In the genomic region with DNA sequence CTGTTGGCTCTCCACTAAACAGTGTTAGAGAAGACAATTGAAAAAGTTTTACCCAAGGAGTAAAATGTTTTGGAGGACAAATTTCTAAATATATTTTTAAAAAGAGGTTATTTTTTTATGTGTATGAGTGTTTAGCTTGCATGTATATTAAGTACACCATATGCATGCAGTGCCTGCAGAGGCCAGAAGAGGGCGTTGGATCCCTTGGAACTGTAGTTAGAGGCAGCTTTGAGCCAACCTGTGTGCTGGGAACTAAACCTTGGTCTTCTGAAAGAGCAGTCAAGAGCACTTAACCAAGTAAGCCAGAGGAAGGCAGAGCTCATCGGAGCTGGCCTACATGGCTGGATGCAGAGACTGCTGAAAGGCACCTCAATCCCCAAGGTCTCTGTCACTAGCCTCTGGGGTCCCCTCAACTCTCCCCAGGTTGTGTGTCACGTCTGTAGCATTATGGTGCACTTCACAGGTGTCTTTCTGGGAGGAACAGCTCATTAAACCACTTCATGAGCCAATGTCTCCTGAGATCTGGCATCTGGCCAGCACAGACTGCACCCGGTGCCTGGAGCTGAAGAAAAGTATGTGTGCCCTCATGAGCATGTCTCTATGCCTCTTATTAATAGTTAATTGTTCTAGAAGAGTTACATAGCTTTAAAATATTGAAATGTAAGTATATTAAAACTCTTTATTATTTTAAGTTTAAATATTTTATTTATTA, we compare ENCODE assay signal across 10 mouse cellular contexts.
DNase-seq lines count a peak whose midpoint lies in the region; ATAC-seq and TF ChIP-seq lines count a peak whose summit lies in the region.
"Had no signal": no experiment of that assay in that cellular context is flagged by ENCODE, and none has a peak within 500 bp of the region (broad histone marks: within the 10 kb centered on the region; RNA-seq: fewer than 3 reads in every experiment).

No protein-coding gene starts in this region.

- no peaks in the 10 kb centered on the region for H3K9me3 ChIP-seq in hindbrain, postnatal 0 days (ENCODE audit: low read length)
- H3K9me3 ChIP-seq in hindbrain, embryonic 14.5 days (ENCODE audit: control insufficient read depth, low read length) = no peaks in the 10 kb centered on the region
- no peaks in the 10 kb centered on the region for H3K9me3 ChIP-seq in lung, postnatal 0 days (ENCODE audit: low read length)
- H3K9me3 ChIP-seq in MEL (replicated peaks; ENCODE audit: insufficient read depth, low read length) = no peaks in the 10 kb centered on the region
- H3K9me3 ChIP-seq: limb, embryonic 13.5 days had no signal

- H3K27ac ChIP-seq in hindbrain, postnatal 0 days = no peak overlapping the region
- no peak overlapping the region for H3K27ac ChIP-seq in hindbrain, embryonic 14.5 days
- no peak overlapping the region for H3K27ac ChIP-seq in lung, postnatal 0 days (ENCODE audit: low read length)
- no peak overlapping the region for H3K27ac ChIP-seq in MEL (ENCODE audit: control insufficient read depth, low read depth, low read length)
- H3K27ac ChIP-seq: limb, embryonic 13.5 days had no signal

- no peak for TF ChIP-seq POLR2A in lung, adult 2 months (IDR thresholded peaks at IDR 0.05; ENCODE audit: borderline replicate concordance, extremely low read depth, low read depth, low read length)
- no peak for TF ChIP-seq POLR2A in MEL (IDR thresholded peaks at IDR 0.05; ENCODE audit: control insufficient read depth in 1 of 2, insufficient read depth in 1 of 2, low read depth in 1 of 2, low read length in 2 of 2, poor library complexity in 1 of 2)

- no peak overlapping the region for H3K4me3 ChIP-seq in hindbrain, postnatal 0 days (ENCODE audit: low read length)
- no peak overlapping the region for H3K4me3 ChIP-seq in hindbrain, embryonic 14.5 days (replicated peaks; ENCODE audit: low read length)
- H3K4me3 ChIP-seq in lung, postnatal 0 days (ENCODE audit: low read depth, low read length) = no peak overlapping the region
- H3K4me3 ChIP-seq in lung, adult 2 months (replicated peaks; ENCODE audit: extremely low read depth, low read depth, low read length) = no peak overlapping the region
- no peak overlapping the region for H3K4me3 ChIP-seq in MEL (ENCODE audit: control insufficient read depth in 1 of 2, insufficient read depth in 1 of 2, low read depth in 2 of 2, low read length in 2 of 2)
- H3K4me3 ChIP-seq: limb, embryonic 13.5 days had no signal

- ATAC-seq in hindbrain, postnatal 0 days = no peak
- ATAC-seq in hindbrain, embryonic 14.5 days (ENCODE audit: low FRiP score) = no peak
- ATAC-seq in lung, postnatal 0 days = no peak
- ATAC-seq: midbrain, embryonic 16.5 days had no signal

- H3K9ac ChIP-seq in hindbrain, postnatal 0 days (replicated peaks; ENCODE audit: low read length) = no peak overlapping the region
- H3K9ac ChIP-seq in hindbrain, embryonic 14.5 days = no peak overlapping the region
- H3K9ac ChIP-seq in lung, postnatal 0 days (replicated peaks; ENCODE audit: low read depth) = no peak overlapping the region
- H3K9ac ChIP-seq in MEL (ENCODE audit: control insufficient read depth, low read depth, low read length, poor library complexity, severe bottlenecking) = no peak overlapping the region
- H3K9ac ChIP-seq: limb, embryonic 13.5 days had no signal

- no peak overlapping the region for H3K4me2 ChIP-seq in hindbrain, postnatal 0 days (ENCODE audit: low read depth, low read length)
- no peak overlapping the region for H3K4me2 ChIP-seq in hindbrain, embryonic 14.5 days (replicated peaks)
- no peak overlapping the region for H3K4me2 ChIP-seq in lung, postnatal 0 days (replicated peaks; ENCODE audit: low read depth, low read length)
- H3K4me2 ChIP-seq: limb, embryonic 13.5 days had no signal

- H3K27me3 ChIP-seq in hindbrain, postnatal 0 days (ENCODE audit: insufficient read depth, low read length) = no peaks in the 10 kb centered on the region
- H3K27me3 ChIP-seq in hindbrain, embryonic 14.5 days (ENCODE audit: control insufficient read depth, insufficient read depth, low read length) = no peaks in the 10 kb centered on the region
- H3K27me3 ChIP-seq in lung, postnatal 0 days (replicated peaks; ENCODE audit: insufficient read depth, low read length) = no peaks in the 10 kb centered on the region
- no peaks in the 10 kb centered on the region for H3K27me3 ChIP-seq in MEL (ENCODE audit: control insufficient read depth in 1 of 2, insufficient read depth in 2 of 2, low read length in 2 of 2)
- H3K27me3 ChIP-seq: limb, embryonic 13.5 days had no signal

- WGBS in hindbrain, postnatal 0 days = 41% methylated on average over 4 of the region's 4 CpGs
- WGBS in hindbrain, embryonic 14.5 days = 50% methylated on average over 4 of the region's 4 CpGs
- 27% methylated on average over 4 of the region's 4 CpGs for WGBS in lung, postnatal 0 days
- 28% methylated on average over 4 of the region's 4 CpGs for WGBS in lung, adult 2 months

- TF ChIP-seq EP300 in lung, postnatal 0 days (IDR thresholded peaks at IDR 0.05) = no peak
- TF ChIP-seq EP300 in MEL (IDR thresholded peaks at IDR 0.05; ENCODE audit: low read depth in 1 of 2, low read length in 2 of 2) = no peak

- no peaks in the 10 kb centered on the region for H3K4me1 ChIP-seq in hindbrain, postnatal 0 days (ENCODE audit: insufficient read depth, low read length)
- no peaks in the 10 kb centered on the region for H3K4me1 ChIP-seq in hindbrain, embryonic 14.5 days (replicated peaks; ENCODE audit: control insufficient read depth, insufficient read depth, low read length)
- H3K4me1 ChIP-seq in lung, postnatal 0 days (ENCODE audit: insufficient read depth, low read depth, low read length) = no peaks in the 10 kb centered on the region
- no peaks in the 10 kb centered on the region for H3K4me1 ChIP-seq in lung, adult 2 months (ENCODE audit: control insufficient read depth, insufficient read depth, low read length)
- no peaks in the 10 kb centered on the region for H3K4me1 ChIP-seq in MEL (ENCODE audit: control insufficient read depth in 1 of 2, insufficient read depth in 2 of 2, low read length in 2 of 2)

- DNase-seq in hindbrain, postnatal 0 days (ENCODE audit: low spot score) = peak; percentile 46
- DNase-seq in hindbrain, embryonic 14.5 days (ENCODE audit: low spot score) = no peak
- DNase-seq in lung, postnatal 0 days (ENCODE audit: low spot score) = peak; percentile 46
- DNase-seq in lung, adult 2 months = no peak
- peak; percentile 13 for DNase-seq in MEL (ENCODE audit: low read depth, low spot score)
- peak; percentile 25 for DNase-seq in induced T-regulatory cell, adult 2 months (ENCODE audit: low read depth)
- DNase-seq in right cerebral cortex, postnatal 4 days = no peak
- DNase-seq: heart, postnatal 36 days had no signal

- TF ChIP-seq CTCF in hindbrain, postnatal 0 days (IDR thresholded peaks at IDR 0.05; ENCODE audit: low read depth) = no peak; the same call in 1 of the 2 replicates
- TF ChIP-seq CTCF in lung, postnatal 0 days (IDR thresholded peaks at IDR 0.05) = 0 out of 2 replicates have a peak, but pooled peaks have one; percentile 15
- no peak for TF ChIP-seq CTCF in lung, adult 2 months (IDR thresholded peaks at IDR 0.05; ENCODE audit: insufficient read depth, low read length)
- peak; percentile 13 to 21 (median 19); a peak in 2 of 6 replicates for TF ChIP-seq CTCF in MEL (IDR thresholded peaks at IDR 0.05 in 2 of 3, conservative IDR thresholded peaks at IDR 0.05 in 1 of 3; ENCODE audit: control insufficient read depth in 1 of 3, insufficient read depth in 1 of 3, low read depth in 2 of 3, low read length in 3 of 3, poor library complexity in 1 of 3, severe bottlenecking in 1 of 3)

- no peaks in the 10 kb centered on the region for H3K79me2 ChIP-seq in MEL (ENCODE audit: control insufficient read depth, insufficient read depth, low read length, poor library complexity)

- no peaks in the 10 kb centered on the region for H3K36me3 ChIP-seq in hindbrain, postnatal 0 days (ENCODE audit: insufficient read depth, low read length)
- no peaks in the 10 kb centered on the region for H3K36me3 ChIP-seq in hindbrain, embryonic 14.5 days (replicated peaks; ENCODE audit: control insufficient read depth, insufficient read depth)
- H3K36me3 ChIP-seq in lung, postnatal 0 days (ENCODE audit: insufficient read depth, low read length) = no peaks in the 10 kb centered on the region
- no peaks in the 10 kb centered on the region for H3K36me3 ChIP-seq in MEL (ENCODE audit: control insufficient read depth in 1 of 2, insufficient read depth in 2 of 2, low read length in 2 of 2)
- H3K36me3 ChIP-seq: limb, embryonic 13.5 days had no signal

- no peak for TF ChIP-seq RAD21 in MEL (IDR thresholded peaks at IDR 0.05; ENCODE audit: low read depth, low read length)

TF ChIP-seq in MEL, 35 proteins besides CTCF, POLR2A, EP300 and RAD21:
- TF ChIP-seq KAT2A (conservative IDR thresholded peaks at IDR 0.05; ENCODE audit: low read depth, low read length) (no peak), SIN3A (IDR thresholded peaks at IDR 0.05; ENCODE audit: low read length) (no peak), USF1 (IDR thresholded peaks at IDR 0.05; ENCODE audit: low read depth, low read length) (no peak), MEF2A (IDR thresholded peaks at IDR 0.05; ENCODE audit: extremely low read depth, insufficient replicate concordance, low read depth, low read length, poor library complexity, severe bottlenecking) (no peak), TCF12 (IDR thresholded peaks at IDR 0.05; ENCODE audit: low read depth, low read length) (no peak), ZKSCAN1 (IDR thresholded peaks at IDR 0.05; ENCODE audit: low read depth, low read length) (no peak), TBP (IDR thresholded peaks at IDR 0.05; ENCODE audit: low read depth, low read length) (no peak), MAZ (IDR thresholded peaks at IDR 0.05; ENCODE audit: low read depth, low read length) (no peak)

Comparison
In these comparisons a context has a peak if more than half of its experiments do, and no peak if none do; other contexts are left out.
1. DNase-seq: peak in hindbrain, postnatal 0 days (single experiment), lung, postnatal 0 days (single experiment), MEL (single experiment) and induced T-regulatory cell, adult 2 months (single experiment); none in hindbrain, embryonic 14.5 days (single experiment), lung, adult 2 months (single experiment) and right cerebral cortex, postnatal 4 days (single experiment).
2. CTCF ChIP-seq: peak in lung, postnatal 0 days (single experiment) and MEL (3 of 3); none in hindbrain, postnatal 0 days (single experiment) and lung, adult 2 months (single experiment).